Mouse (Mus musculus) B cell, adult 2 months (primary cell): ENCODE results near the gene Uaca.

Source experiments
- DNase-seq, 2 experiments: peaks; one replicate each; pipeline ENCODE4 v3.0.0; 2022

Uaca gene

GRCm38 (mm10) chr9:60887389-60887811, 93.1 kb downstream of the Uaca start:
- no peak for DNase-seq

- no peak for DNase-seq
Measured at GRCm38 (mm10) chr9:60893511-60893910, 99.2 kb downstream of the Uaca start.

GRCm38 (mm10) chr9:60895486-60896110, 101.3 kb downstream of the Uaca start:
- DNase-seq: peak; percentile 38 to 43

GRCm38 (mm10) chr9:60898291-60899020, 104.1 kb downstream of the Uaca start:
- no peak for DNase-seq

- no peak for DNase-seq
Measured at GRCm38 (mm10) chr9:60899201-60899600, 104.9 kb downstream of the Uaca start.

GRCm38 (mm10) chr9:60899797-60900459, 105.6 kb downstream of the Uaca start:
- DNase-seq: no peak

GRCm38 (mm10) chr9:60912266-60912665, 117.9 kb downstream of the Uaca start:
- DNase-seq: no peak

- DNase-seq: no peak
Measured at GRCm38 (mm10) chr9:60913626-60914025, 119.3 kb downstream of the Uaca start.

GRCm38 (mm10) chr9:60919936-60920672, 125.8 kb downstream of the Uaca start:
- DNase-seq: no peak

- DNase-seq: no peak
Measured at GRCm38 (mm10) chr9:60920673-60921062, 126.3 kb downstream of the Uaca start.

- DNase-seq: no peak
Measured at GRCm38 (mm10) chr9:60921287-60921686, 126.9 kb downstream of the Uaca start.

GRCm38 (mm10) chr9:60921831-60922230, 127.5 kb downstream of the Uaca start:
- DNase-seq: no peak

GRCm38 (mm10) chr9:60926301-60926700, 132.0 kb downstream of the Uaca start:
- no peak for DNase-seq

- no peak for DNase-seq
Measured at GRCm38 (mm10) chr9:60929290-60929983, 135.1 kb downstream of the Uaca start.
